Comparison of ENCODE assay signal across 8 mouse cellular contexts in the genomic region with DNA sequence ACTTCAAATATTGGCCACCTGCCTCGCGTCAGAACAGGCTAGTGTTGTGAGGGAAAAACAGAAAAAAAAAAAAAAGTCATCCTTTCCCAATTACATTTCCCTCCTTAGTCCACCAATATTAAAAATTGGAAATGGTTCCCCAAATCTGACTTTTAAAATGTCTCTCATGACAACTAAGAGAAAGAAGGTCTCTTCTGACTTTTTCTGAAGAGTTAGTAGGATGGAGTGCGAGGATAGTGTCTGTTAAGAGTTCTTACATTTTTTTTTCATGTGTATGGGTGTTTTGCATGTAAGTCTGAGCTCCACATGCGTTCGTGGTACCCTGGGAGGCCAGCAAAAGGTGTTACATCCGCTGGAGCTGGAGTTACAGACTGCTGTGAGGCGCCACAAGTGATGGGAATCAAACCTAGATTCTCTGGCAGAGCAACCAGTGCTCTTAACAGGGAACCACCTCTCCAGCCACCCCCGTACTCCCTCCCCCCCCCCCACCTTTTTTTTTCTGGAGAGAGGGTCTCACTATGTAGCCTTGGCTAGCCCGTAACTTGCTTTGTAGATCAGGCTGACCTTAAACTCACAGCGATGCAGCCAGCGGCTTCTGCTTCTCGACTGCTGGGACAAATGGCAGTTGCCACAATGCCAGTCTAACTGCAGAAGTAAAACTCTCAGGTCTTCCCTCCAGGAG. TPM values are rescaled to one million over a fixed set of nuclear protein-coding genes. Genes with fewer than 3 reads are reported as not detected.
DNase-seq lines count a peak whose midpoint lies in the region; ATAC-seq and TF ChIP-seq lines count a peak whose summit lies in the region.

No protein-coding gene starts in this region.

- no peak for TF ChIP-seq CTCF in G1E (IDR thresholded peaks at IDR 0.05; ENCODE audit: low read depth, low read length)

- H3K9me3 ChIP-seq in heart, embryonic 11.5 days (replicated peaks; ENCODE audit: control insufficient read depth, low read length) = no peaks in the 10 kb centered on the region
- H3K9me3 ChIP-seq in G1E (replicated peaks) = no peaks in the 10 kb centered on the region
- H3K9me3 ChIP-seq in intestine, embryonic 16.5 days (ENCODE audit: control insufficient read depth, low read length) = no peaks in the 10 kb centered on the region
- H3K9me3 ChIP-seq in midbrain, embryonic 12.5 days = no peaks in the 10 kb centered on the region

- H3K36me3 ChIP-seq in heart, embryonic 11.5 days (ENCODE audit: control insufficient read depth, insufficient read depth, low read length) = no peaks in the 10 kb centered on the region; the same call in 1 of the 2 replicates
- peaks cover 31% of the 10 kb centered on the region for H3K36me3 ChIP-seq in G1E (replicated peaks)
- peaks cover 2% of the 10 kb centered on the region; the same call in 1 of the 2 replicates for H3K36me3 ChIP-seq in intestine, embryonic 16.5 days (ENCODE audit: control insufficient read depth, insufficient read depth, low read length)
- H3K36me3 ChIP-seq in midbrain, embryonic 12.5 days = peaks cover 15% of the 10 kb centered on the region

- H3K4me1 ChIP-seq in heart, embryonic 11.5 days (ENCODE audit: control insufficient read depth, insufficient read depth, low read length) = peaks cover 5% of the 10 kb centered on the region
- peaks cover 40% of the 10 kb centered on the region for H3K4me1 ChIP-seq in G1E (ENCODE audit: insufficient read depth, low read depth, low read length)
- H3K4me1 ChIP-seq in intestine, embryonic 16.5 days (ENCODE audit: control insufficient read depth, insufficient read depth, low read length) = peaks cover 31% of the 10 kb centered on the region
- peaks cover 33% of the 10 kb centered on the region for H3K4me1 ChIP-seq in midbrain, embryonic 12.5 days

- no peaks in the 10 kb centered on the region for H3K27me3 ChIP-seq in heart, embryonic 11.5 days (ENCODE audit: control insufficient read depth, insufficient read depth, low read length)
- H3K27me3 ChIP-seq in G1E (ENCODE audit: insufficient read depth, low read length) = no peaks in the 10 kb centered on the region
- H3K27me3 ChIP-seq in intestine, embryonic 16.5 days (replicated peaks; ENCODE audit: control insufficient read depth, insufficient read depth, low read length) = no peaks in the 10 kb centered on the region
- 0 out of 2 replicates have a peak, but pooled peaks cover 3% of the 10 kb centered on the region for H3K27me3 ChIP-seq in midbrain, embryonic 12.5 days

- peak overlapping the region; percentile 66 for H3K27ac ChIP-seq in heart, embryonic 11.5 days (ENCODE audit: low read depth, low read length)
- peak overlapping the region; percentile 82 for H3K27ac ChIP-seq in intestine, embryonic 16.5 days (ENCODE audit: low read length)
- peak overlapping the region; percentile 76 for H3K27ac ChIP-seq in midbrain, embryonic 12.5 days (replicated peaks)

- peak overlapping the region; percentile 93 for H3K9ac ChIP-seq in heart, embryonic 11.5 days (ENCODE audit: low read depth, low read length)
- H3K9ac ChIP-seq in intestine, embryonic 16.5 days (ENCODE audit: low read depth, low read length) = peak overlapping the region; percentile 85
- peak overlapping the region; percentile 91 for H3K9ac ChIP-seq in midbrain, embryonic 12.5 days (replicated peaks)

- H3K4me3 ChIP-seq in heart, embryonic 11.5 days (ENCODE audit: low read depth, low read length) = peak overlapping the region; percentile 98
- peak overlapping the region; percentile 95 for H3K4me3 ChIP-seq in G1E (ENCODE audit: low read depth, low read length)
- peak overlapping the region; percentile 78 for H3K4me3 ChIP-seq in intestine, embryonic 16.5 days (ENCODE audit: low read length)
- peak overlapping the region; percentile 96 for H3K4me3 ChIP-seq in midbrain, embryonic 12.5 days

- H3K4me2 ChIP-seq in heart, embryonic 11.5 days = peak overlapping the region; percentile 97
- H3K4me2 ChIP-seq in intestine, embryonic 16.5 days (ENCODE audit: low read depth, low read length) = peak overlapping the region; percentile 96
- H3K4me2 ChIP-seq in midbrain, embryonic 12.5 days (replicated peaks) = peak overlapping the region; percentile 93

- 0 out of 2 replicates have a peak, but pooled peaks have one; percentile 3 for ATAC-seq in heart, embryonic 11.5 days (replicated peaks; ENCODE audit: insufficient number of reproducible peaks, low FRiP score, low TSS enrichment)
- ATAC-seq in G1E (ENCODE audit: extremely low read depth, insufficient number of reproducible peaks, low FRiP score, poor library complexity, severe bottlenecking) = no peak
- ATAC-seq in erythroblast, adult 5-6 weeks (replicated peaks; ENCODE audit: low FRiP score, poor library complexity, severe bottlenecking) = 0 out of 2 replicates have a peak, but pooled peaks have one; percentile 38
- no peak for ATAC-seq in intestine, embryonic 16.5 days
- ATAC-seq in midbrain, embryonic 12.5 days (ENCODE audit: low FRiP score, low read depth) = peak; percentile 27

- no peak for DNase-seq in heart, adult 18-20 months
- peak; percentile 50 for DNase-seq in G1E (ENCODE audit: low spot score)
- peak; percentile 30 to 50 for DNase-seq in thymus, postnatal 36 days
- no peak for DNase-seq in retina, embryonic 14.5 days (ENCODE audit: low spot score)

- WGBS in heart, embryonic 11.5 days (ENCODE audit: insufficient replicate concordance) = under 1% methylated on average over 12 of the region's 12 CpGs
- WGBS in intestine, embryonic 16.5 days = 1% methylated on average over 12 of the region's 12 CpGs
- under 1% methylated on average over 12 of the region's 12 CpGs for WGBS in midbrain, embryonic 12.5 days

RNA-seq across cellular contexts. Expression of a gene that starts 0.8 kb away (rescaled TPM):
- polyA plus RNA-seq in heart, embryonic 11.5 days (2014; fragmentation: Nextera tagmentation; extraction: Ambion mirVana) = 5.5 and 6.9 TPM in 2 replicates
- total RNA-seq in heart, adult 18-20 months (2021) = 10 to 100 TPM; 65.8 to 73.0 TPM
- 11.9 and 13.3 TPM in 2 replicates for total RNA-seq in G1E (2014; fragmentation: Nextera tagmentation)
- 5.8 and 6.6 TPM in 2 replicates for total RNA-seq in G1E (2017)
- polyA plus RNA-seq in G1E (2012) = 9.6 and 10.1 TPM in 2 replicates
- 6.1 and 6.7 TPM in 2 replicates for total RNA-seq in erythroblast, adult 5-6 weeks (2015; ENCODE audit: low replicate concordance)
- total RNA-seq in erythroblast, adult 5-6 weeks (2017; ENCODE audit: low replicate concordance) = 6.1 and 8.5 TPM in 2 replicates
- polyA plus RNA-seq in intestine, embryonic 16.5 days (2015; fragmentation: Nextera tagmentation; extraction: Ambion mirVana) = 10.0 and 11.4 TPM in 2 replicates
- polyA plus RNA-seq in midbrain, embryonic 12.5 days (2016; fragmentation: Nextera tagmentation; extraction: Ambion mirVana) = 60.7 and 64.8 TPM in 2 replicates

RNA-seq across cellular contexts. Expression of a gene that starts 1.3 kb away (rescaled TPM):
- polyA plus RNA-seq in heart, embryonic 11.5 days (2014; fragmentation: Nextera tagmentation; extraction: Ambion mirVana) = 50.4 and 53.0 TPM in 2 replicates
- total RNA-seq in heart, adult 18-20 months (2021) = 10 to 100 TPM; 22.9 to 24.7 TPM
- total RNA-seq in G1E (2014; fragmentation: Nextera tagmentation) (42.4 and 57.4 TPM in 2 replicates), G1E (2017) (36.1 and 36.3 TPM in 2 replicates)
- 41.8 and 44.2 TPM in 2 replicates for polyA plus RNA-seq in G1E (2012)
- 5.2 and 9.8 TPM in 2 replicates for total RNA-seq in erythroblast, adult 5-6 weeks (2015; ENCODE audit: low replicate concordance)
- total RNA-seq in erythroblast, adult 5-6 weeks (2017; ENCODE audit: low replicate concordance) = 5.4 and 8.5 TPM in 2 replicates
- 41.5 and 51.6 TPM in 2 replicates for polyA plus RNA-seq in intestine, embryonic 16.5 days (2015; fragmentation: Nextera tagmentation; extraction: Ambion mirVana)
- polyA plus RNA-seq in midbrain, embryonic 12.5 days (2016; fragmentation: Nextera tagmentation; extraction: Ambion mirVana) = 95.7 TPM in 2 replicates

RNA-seq across cellular contexts. Expression of a gene that starts 52.1 kb away (rescaled TPM):
- 3.8 and 4.1 TPM in 2 replicates for polyA plus RNA-seq in heart, embryonic 11.5 days (2014; fragmentation: Nextera tagmentation; extraction: Ambion mirVana)
- total RNA-seq in heart, adult 18-20 months (2021) = 10 to 100 TPM; 16.8 to 20.6 TPM
- total RNA-seq in G1E (2014; fragmentation: Nextera tagmentation) (18.5 and 21.0 TPM in 2 replicates), G1E (2017) (8.5 and 9.8 TPM in 2 replicates)
- polyA plus RNA-seq in G1E (2012) = 21.3 and 31.5 TPM in 2 replicates
- total RNA-seq in erythroblast, adult 5-6 weeks (2015; ENCODE audit: low replicate concordance) = 3.3 and 4.4 TPM in 2 replicates
- total RNA-seq in erythroblast, adult 5-6 weeks (2017; ENCODE audit: low replicate concordance) = 4.3 and 5.4 TPM in 2 replicates
- 2.3 and 2.9 TPM in 2 replicates for polyA plus RNA-seq in intestine, embryonic 16.5 days (2015; fragmentation: Nextera tagmentation; extraction: Ambion mirVana)
- polyA plus RNA-seq in midbrain, embryonic 12.5 days (2016; fragmentation: Nextera tagmentation; extraction: Ambion mirVana) = 8.3 and 9.2 TPM in 2 replicates

Comparison
In these comparisons a context has a peak if more than half of its experiments do, and no peak if none do; other contexts are left out.
1. ATAC-seq: peak in heart, embryonic 11.5 days (single experiment), erythroblast, adult 5-6 weeks (single experiment) and midbrain, embryonic 12.5 days (single experiment); none in G1E (single experiment) and intestine, embryonic 16.5 days (single experiment).
2. DNase-seq: peak in G1E (single experiment) and thymus, postnatal 36 days (2 of 2); none in heart, adult 18-20 months (0 of 2) and retina, embryonic 14.5 days (single experiment).
3. Peak in every context shown above with its lines, with median percentiles within 50 percentile points of each other: H3K27ac ChIP-seq, H3K4me2 ChIP-seq, H3K4me3 ChIP-seq and H3K9ac ChIP-seq.